Mouse (Mus musculus) right cerebral cortex, postnatal 14 days (tissue): Measurements from ENCODE around the gene Abca3.

Experiments
- DNase-seq: peaks from one replicate; pipeline ENCODE4 v3.0.0; 2022

Gene Abca3

DNA sequence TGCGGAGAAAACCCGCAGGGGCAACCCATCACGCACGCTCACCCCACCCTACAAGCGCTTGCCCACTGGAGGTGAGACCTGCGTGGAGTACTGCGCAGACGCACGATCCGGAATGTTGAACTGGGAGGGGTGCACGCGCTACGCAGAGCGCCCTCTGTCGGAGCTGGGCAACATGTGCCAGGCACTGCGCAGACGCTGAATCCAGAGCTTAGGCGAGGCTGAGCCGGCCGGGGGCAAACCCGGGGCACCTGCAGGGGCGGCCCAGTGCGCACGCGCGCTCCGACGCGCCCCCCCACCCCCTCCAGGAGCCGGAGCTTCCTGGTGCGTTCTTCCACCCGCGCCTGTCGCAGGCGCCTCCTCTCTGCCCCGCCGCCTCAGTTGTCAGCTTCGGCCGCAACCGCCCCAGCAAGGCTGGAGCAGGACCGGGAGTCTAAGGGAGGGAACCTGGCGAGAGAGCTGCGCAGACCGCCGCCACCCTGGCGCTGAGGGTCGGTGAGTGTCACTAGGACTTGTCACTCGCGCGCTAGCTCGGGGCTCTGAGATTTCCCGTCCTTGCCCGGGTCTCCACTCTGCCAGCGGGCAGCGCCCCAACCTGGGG, at the start of gene Abca3:
Gene Abca3 (plus strand): TSS at position 191 of the 598 bp plus-strand sequence.
- DNase-seq: peak; percentile 95

DNA sequence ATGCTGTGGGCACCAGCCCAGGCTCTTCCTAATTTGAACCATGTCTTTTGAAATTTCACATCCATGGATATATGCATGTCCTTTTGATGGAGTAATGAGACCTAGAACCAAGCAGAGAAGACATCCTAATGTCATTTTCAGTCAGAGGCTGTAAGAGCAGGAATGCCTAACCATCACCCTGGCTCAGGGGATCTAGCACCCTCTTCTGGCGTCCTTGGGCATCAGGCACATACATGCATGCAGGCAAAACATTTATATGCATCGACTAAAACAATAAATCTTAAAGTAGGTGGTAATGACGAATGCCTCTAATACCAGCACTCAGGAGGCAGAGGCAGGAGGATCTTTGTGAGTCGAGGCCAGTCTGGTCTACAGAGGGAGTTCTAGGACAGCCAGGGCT, 44.2 kb upstream of the Abca3 start:
- peak; percentile 38 for DNase-seq

DNA sequence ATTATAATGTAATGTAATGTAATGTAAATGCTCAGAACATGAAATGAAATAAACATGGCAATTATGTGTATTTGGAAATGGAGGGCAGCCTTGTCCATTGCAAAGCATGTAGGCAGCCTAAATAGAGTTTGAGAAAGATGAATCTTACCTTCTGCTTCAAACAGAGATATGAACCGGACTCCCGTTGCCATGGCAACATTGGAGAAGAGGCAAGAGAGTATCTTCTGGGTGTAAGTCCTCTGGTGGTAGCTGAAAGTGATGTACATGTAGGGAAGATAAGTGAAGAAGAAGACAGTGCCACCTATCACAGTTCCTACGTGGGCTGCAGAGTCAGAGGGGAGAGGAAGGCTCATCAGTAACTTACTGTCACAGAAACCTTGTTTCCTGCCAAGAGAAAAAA, 30.9 kb upstream of the Abca3 start:
- DNase-seq: no peak

DNA sequence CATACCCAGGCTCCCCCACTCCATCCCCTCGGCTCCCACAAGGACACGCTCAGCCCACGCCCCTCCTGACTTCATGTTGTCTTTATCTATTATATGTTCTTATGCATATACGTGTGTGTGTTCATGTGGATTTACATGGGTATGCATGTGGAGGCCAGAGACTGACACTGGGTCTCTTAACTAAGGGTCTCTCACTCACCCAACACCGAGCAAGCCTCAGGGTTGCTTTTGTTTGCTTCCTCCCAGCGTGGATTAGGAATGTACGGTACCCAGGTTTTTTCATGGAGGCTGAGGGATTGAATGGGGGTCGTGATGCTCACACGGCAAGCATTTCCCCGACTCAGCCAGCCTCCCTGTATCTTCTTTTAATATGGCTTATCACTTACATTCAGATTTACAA, 26.7 kb upstream of the Abca3 start:
- DNase-seq: no peak

DNA sequence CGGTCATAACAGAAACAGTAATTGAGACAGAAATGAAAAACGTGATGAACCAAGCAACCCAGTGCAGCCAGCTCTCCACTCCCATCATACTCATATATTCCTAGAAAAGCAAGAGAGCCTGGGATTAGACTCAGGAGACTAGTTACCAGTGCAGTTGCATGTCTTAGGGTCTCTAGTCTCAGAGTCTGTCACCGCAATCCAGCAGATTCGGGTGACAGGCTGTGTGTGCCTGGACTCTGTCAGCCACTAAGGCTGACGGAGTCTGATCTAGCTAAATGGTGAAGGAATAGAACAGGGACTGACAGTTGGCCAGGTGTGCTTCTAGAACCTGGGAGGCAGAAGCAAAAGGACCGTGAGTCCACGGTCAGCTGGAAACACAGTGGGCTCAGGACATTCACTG, 24.1 kb upstream of the Abca3 start:
- DNase-seq: no peak

DNA sequence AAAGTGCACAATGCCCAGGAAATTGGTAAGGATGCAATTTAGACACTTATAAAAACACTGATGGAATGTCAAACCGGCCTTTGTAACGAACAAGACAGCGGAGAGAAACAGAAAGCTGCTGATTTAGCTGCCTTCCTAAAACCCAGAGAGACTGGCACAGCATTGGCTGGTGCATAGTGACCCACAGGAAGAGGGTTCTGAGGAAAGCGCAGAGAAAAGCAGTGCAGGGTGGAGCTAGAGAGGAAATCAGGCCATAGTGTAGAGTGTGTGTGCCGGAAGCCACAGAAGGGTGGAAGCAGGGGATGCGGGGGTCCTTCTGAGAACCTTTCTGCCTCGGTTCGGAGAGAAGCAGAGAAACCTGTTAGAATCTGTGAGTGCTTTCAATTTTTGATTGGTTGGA, 7.1 kb upstream of the Abca3 start:
- no peak for DNase-seq

DNA sequence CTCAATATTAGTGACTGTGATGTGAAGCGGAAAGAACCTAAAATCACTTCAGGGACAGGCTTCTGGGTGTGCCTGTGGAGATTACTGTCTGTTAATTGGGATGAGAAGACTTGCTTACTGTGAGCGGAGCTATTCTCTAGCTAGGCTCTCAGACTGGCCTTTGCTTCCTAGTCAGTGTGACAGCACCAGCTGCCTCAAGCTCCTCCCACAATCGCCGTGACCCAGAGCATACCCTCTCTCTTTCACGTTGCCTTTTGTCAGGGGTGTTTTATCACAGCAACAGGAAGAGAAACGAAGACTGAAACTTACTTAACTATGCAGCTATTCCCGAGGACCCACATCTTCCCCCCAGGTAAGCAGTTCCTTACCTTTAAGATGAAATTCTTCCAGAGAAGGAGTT, 4.9 kb upstream of the Abca3 start:
- no peak for DNase-seq

DNA sequence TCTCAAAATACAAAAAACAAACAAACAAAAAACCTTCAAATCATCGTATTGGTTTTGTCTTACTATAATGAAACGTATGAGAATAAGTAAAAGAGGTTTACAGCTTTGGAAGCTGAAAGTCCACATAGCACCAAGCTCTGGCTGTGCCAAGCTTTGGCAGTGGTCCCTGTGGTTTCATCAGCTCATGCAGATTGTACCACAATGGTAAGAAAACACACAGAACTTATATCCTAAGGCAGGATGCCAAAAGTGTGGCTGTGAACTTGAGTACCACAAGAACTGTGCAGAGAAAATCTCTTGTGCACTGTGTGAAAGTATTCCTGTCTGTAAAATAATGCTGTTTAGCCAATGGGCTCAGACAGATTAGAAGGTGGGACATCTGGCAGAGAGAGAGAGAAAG, 2.6 kb upstream of the Abca3 start:
- DNase-seq: no peak

DNA sequence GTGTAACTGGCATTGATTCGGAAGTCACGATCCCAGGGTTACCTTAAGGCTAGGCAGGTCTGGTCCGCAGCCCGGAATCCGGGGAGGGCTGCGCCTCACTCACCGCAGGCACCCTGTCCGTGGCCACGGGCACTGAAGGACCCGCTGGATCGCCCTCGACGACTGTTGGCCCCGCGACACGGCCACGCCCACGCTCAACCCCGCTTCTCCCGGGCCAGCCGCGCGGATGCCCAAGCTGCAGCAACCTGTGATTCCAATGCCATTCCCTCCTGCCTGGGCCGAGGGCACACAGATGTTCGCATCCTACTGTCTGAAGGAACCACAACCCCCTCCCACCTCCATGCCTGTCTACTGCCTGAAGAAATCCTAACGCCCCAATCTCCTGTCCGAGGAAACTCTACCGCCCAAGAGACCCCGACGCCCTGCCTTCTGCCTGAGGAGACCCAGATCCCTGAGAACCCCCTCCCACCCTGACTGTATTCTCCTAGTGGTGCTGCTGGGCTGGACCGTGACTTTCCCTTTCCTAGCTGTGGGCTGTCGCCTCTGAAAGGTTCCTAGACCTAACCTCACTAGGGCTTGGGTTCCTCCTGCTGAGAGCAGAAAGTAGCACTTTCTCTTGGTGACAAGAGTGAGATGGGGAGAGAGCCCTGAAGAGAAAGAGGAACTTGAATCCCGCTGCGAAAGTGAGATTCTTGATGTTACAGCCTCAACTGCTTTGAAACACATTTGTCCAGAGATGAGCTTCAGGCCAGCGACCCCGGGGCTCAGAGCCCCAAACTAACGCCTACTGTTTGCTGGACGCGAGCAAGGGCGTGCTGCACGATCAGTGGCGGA, 607 bp upstream of the Abca3 start, which contains the start of gene Abca17:
Gene Abca17 (minus strand): TSS at position 143 of the 834 bp plus-strand sequence.
- peak; percentile 32 for DNase-seq

DNA sequence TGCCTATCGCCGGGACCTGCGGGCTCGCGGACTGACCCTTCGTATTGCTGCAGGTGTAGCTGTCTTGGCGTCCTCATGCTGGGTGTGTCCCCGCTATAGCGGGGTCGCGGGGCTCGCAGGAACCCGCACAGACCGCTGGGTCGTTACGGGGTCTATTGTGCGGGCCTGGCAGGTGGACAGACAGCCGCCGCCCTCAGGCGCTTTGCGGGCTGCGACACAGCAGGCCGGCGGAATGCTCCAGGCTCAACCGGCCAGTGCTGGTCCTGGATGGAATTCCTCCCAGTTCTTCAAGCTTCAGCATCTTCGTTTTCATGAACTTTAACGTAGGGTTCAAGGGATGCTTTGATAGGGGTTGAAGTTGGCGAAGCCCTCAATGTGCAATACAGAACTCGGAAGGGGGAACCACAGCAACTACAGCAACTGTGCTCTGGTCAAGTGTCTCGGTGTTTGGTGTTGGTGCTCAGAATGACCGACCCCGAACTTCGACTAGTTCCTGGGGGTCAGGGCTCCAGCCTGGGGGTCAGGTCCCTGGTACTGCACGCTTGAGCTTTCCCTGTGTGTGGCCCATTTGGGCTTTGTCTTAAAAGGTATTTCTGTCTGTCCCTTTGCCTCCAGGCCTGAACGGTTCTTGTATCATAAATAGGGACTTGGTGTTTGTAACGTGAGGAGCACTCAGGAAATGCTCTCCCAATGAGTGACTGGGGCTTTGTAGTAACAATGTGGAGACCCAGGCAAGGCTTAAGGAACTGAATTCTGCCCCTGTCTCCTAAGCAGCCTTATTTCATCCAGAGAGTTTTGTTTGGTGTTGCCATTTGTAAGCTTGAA, 832 bp downstream of the Abca3 start:
- peak; percentile 21 for DNase-seq

DNA sequence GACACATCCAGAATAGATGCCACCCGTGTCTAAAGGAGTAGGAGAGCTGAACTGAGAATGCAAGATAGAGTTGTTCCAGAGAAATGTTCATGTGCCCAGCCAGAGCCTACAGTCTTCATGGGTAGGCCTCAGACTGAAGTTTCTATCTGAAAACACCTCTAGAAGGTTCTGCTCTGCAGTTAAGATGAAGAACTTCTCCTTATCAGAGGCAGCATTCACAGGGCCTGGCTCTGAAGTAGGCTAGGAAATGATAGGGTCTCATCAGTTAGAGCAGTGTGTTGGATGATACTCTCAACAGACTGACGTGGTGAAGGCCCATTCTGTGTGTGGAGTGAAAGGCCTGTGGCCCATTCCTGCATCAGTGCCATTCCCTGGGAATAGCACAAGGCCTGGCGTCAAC, 2.2 kb downstream of the Abca3 start:
- DNase-seq: no peak

DNA sequence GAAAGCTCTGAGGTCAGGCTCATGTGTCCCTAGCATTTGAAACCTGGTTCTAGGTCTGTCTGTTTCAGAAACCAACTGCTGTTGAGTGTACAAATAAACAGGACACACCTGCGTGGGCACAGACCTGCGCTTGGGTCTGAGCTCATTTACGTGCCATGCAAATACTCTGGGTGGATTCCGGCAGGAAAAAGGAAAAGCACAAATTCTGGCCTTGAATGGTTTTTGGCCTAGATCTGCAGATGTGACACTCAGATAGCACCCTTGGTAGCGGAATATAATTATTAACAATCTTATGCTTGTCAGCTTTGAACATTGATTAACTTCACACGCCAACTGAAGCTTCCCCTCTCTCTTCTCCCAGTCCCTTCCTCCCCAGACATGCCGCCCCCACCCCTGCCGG, 3.5 kb downstream of the Abca3 start:
- no peak for DNase-seq

DNA sequence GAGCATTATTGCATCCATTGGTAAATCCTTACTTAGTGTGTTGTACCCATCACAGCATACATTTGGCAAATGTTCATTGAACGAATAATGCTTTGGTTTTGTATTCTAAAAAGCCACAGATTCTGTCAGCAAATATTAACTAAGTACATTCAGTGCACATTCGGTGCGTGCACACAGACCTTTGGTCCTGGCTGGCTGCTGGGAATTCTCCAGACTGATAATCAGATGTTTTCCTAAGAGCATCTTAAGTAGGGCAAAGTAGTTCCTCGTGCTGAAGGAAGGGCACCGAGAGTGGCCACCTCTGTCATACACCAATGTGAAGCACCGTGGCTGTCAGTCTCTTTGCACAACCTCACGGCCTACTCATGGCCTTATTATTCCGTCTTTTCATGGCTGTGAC, 7.3 kb downstream of the Abca3 start:
- no peak for DNase-seq

DNA sequence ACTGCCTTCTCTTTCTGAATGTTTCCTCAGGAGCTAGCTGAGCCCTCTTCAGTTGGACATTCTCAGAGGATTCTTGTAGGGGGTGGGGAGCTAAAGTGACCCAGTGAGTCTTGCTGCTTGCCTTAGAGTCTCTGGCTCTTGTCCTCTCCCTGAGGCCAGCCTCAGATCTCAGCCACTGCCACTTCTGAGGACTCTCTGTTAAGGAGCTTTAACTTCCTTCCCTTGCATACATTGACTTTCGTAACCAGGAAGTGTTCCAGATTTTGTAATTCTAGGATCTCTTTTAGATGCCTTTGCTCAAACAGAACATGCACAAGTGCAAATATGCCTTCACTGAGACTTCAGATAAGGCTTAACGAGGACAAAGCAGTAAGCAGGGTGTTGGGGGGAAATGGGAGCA, 8.2 kb downstream of the Abca3 start:
- DNase-seq: no peak

DNA sequence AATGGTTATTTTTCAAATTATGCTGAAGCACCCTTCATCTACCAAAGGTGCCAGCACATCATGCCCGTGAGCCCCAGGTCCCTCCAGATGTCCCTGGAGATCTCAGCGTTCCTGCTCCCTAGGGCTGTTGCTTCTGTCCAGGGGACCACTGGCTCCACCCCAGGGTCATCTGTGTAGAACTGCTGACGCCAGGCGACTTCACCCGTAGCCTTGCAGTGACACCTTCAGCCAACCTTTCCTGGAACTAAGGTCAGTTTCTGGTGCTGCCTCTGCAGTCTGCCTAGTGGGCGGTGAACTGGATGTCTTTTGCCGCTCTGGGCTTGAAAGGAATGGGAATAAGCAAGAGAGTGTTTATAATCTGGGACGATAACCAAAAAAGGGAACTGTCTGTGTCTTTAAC, 9.1 kb downstream of the Abca3 start:
- DNase-seq: no peak

DNA sequence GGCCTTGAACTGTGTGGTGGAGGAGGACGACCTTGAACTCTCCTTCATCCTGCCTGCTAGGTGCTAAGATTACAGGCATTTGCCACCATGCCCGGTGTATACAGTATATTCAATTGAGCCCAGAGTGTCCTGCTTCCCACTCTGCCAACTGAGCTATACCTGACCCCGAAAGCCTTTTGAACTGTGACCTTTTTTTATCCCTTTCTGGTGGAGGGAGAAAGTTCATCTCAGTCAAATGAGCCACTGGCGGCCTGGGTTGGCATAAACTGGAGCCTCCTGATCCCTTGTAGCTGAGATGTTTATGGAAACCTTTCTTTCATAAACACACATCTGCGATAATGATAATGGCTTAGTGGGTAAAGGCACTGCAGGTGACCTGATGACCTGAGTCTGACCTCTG, 9.5 kb downstream of the Abca3 start:
- DNase-seq: no peak

DNA sequence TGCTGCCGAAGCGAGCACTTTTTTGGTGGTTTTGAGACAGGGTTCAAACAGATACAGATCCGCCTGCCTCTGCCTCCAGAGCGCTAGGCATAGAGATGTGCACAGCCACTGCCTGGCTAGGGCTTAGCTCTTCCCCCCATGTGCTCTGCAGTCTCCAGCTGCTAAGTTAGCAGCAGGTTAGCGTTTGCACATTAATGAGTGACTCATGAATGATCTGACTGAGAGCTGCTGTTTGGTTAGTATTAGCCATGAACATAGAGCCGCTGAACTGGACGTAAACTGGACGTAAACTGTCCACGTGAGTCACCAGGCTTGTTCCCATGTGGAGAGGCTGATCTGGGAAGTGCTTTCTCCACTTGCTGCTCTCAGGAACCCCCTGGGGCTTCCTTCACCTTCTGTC, 10.8 kb downstream of the Abca3 start:
- no peak for DNase-seq

DNA sequence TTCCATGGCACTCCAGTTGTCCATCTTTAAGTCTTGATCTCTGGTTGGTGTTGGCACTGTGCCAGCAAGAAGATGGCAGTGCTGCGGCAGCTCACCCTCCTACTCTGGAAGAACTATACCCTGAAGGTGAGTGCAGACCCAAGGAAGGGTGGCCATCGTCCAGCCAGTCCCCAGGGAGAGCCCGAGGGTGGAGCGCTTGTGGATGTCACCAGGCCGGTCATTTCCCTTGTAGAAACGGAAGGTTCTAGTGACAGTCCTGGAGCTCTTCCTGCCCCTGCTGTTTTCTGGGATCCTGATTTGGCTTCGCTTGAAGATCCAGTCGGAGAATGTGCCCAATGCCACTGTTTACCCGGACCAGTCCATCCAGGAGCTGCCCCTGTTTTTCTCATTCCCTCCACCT, 12.7 kb downstream of the Abca3 start:
- no peak for DNase-seq

DNA sequence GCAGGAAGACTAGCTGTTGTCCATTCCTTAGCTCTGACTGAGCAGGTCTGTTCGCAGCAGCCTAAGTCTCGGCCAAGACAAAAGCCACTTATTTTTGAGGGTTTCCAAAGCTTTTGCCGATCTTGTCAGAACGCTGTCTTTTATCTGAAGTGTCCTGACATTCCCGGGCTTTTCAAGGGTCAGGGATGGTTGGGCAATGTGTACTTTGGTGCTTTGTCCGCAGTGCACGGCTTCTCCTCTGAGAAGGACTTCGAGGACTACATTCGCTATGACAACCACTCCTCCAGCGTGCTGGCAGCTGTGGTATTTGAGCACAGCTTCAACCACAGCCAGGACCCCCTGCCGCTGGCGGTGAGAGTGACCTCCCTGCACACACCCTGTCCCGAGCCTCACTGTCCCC, 14.1 kb downstream of the Abca3 start:
- no peak for DNase-seq

DNA sequence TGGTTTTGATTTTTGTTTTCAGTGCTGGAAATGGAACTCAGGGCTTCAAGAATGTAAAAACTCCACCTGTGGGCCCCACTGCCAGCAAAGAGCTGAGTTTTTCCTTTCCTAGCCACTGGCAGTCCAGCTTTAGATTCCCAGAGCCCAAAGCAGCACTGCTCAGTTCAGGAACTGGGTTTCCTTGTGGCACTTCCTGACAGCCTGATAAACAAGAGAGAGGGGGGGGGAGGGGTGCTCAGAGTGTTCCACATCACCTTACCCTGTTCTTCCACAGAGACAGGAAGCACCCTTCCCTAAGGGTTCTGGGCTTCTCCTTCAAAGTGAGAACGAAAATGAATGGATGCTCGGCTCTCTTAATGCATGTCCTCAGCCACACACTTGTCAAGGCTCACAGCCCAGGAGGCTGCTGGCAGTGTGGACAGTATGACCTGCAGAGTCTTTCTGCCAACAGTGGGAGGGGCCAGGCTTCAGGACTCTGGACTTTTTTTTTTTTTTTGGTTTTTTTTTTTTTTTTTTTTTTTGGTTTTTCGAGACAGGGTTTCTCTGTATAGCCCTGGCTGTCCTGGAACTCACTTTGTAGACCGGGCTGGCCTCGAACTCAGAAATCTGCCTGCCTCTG, 23.5 kb downstream of the Abca3 start:
- no peak for DNase-seq

DNA sequence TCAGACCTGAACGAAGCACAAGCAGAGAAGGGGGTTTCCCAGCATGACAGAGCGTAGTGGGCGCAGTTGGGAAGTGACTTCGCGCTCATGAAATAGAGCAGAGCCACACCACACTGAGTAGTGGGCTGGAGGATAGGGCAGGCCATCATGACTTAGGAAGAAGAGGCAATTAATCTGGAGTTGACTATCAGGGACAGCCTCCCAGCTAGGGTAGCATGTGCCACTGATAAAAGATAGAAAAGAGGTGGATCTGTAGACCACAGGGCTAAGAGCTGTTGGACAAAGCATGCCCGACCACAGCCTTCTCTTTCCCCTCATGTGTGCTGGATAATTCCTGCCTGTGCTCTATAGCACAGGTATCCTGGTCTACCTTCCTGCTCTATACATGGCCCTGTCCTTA, 24.1 kb downstream of the Abca3 start:
- no peak for DNase-seq

DNA sequence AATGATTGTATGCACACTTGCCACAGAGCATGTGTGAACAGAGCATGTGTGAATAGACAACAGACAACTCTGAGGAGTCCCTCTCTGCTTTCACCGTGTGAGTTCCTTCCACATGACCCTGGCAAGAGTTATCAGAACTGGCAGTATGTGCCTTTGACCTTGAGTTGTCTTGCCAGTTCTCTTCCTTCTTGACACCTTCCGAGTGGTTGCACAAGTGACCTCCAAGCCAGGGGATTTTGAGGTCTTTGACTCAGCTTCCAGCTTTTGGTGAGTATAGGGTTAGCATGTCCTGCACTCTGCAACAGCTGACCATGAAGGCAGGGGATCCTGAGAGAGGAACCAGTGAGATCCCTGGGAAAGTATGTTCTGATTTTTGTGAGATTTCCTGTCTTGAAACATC, 26.7 kb downstream of the Abca3 start:
- no peak for DNase-seq

DNA sequence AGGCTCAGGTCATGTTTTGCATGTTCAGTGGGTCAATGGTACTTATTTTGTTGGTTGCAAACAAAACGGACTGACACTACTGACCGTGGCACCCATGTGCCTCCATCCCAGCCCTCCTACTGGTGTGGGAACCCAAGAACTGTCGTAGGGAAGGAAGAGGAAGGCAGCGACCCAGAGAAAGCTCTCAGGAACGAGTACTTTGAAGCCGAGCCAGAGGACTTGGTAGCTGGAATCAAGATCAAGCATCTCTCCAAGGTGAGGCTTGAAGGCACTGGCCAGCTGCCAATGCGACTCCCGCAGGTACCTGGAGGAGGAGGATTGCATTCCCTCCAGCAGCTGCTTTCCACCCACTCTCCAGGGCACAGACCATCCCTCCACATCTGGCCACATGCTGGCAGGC, 32.0 kb downstream of the Abca3 start:
- no peak for DNase-seq
